Mouse (Mus musculus) testis, postnatal 14 days (tissue): ENCODE measurements around the gene Tmem204.

Experiments used
- DNase-seq: peaks from one replicate; pipeline ENCODE4 v3.0.0; 2021; ENCODE audit warnings: low spot score

Gene Tmem204

GRCm38 (mm10) chr17:25014841-25015570 is 68.4 kb downstream of the Tmem204 start:
- DNase-seq = peak; percentile 78

- peak; percentile 48 for DNase-seq
Measured at GRCm38 (mm10) chr17:25013606-25014501, 69.5 kb downstream of the Tmem204 start.
